Mouse (Mus musculus) stomach, embryonic 14.5 days (tissue): ENCODE results near the gene Tmod4. TPM values are rescaled to one million over a fixed set of nuclear protein-coding genes. Genes with fewer than 3 reads are reported as not detected.
A peak's percentile ranks its signal among the peaks of the same experiment; 100 is the strongest.
"Not testable (repeated sequence)": the region's sequence is repeated elsewhere in the genome, so short reads cannot be mapped to it uniquely, and the experiment has no call there.

ENCODE experiments used
- ATAC-seq: fragments of 200-750 bp; cut with Nextera tagmentation; 2 replicates; pipeline ENCODE4 v1.8.0; 2017; ENCODE audit warnings: low read depth, moderate TSS enrichment; ENCODE audit not compliant: insufficient number of reproducible peaks, insufficient read depth, low FRiP score
- H3K27ac ChIP-seq: fragments of 300-500 bp; sonication (generic); 2 replicates; pipeline ENCODE4 v1.5.1; 2014; ENCODE audit warnings: mild to moderate bottlenecking, low read length, moderate library complexity, mixed read lengths
- H3K27me3 ChIP-seq: fragments of 300-500 bp; sonication (generic); 2 replicates; pipeline ENCODE4 v1.6.1; 2014; ENCODE audit warnings: low read length, control low read depth, mixed read lengths; ENCODE audit not compliant: control insufficient read depth, insufficient read depth
- H3K36me3 ChIP-seq: fragments of 300-500 bp; sonication (generic); 2 replicates; pipeline ENCODE4 v1.6.1; 2014; ENCODE audit warnings: mild to moderate bottlenecking, control low read depth, low read length, moderate library complexity, mixed read lengths; ENCODE audit not compliant: control insufficient read depth, insufficient read depth
- H3K4me1 ChIP-seq: fragments of 300-500 bp; sonication (generic); 2 replicates; pipeline ENCODE4 v1.6.1; 2014; ENCODE audit warnings: low read length, control low read depth, mixed read lengths; ENCODE audit not compliant: control insufficient read depth, insufficient read depth
- H3K4me2 ChIP-seq: fragments of 300-500 bp; sonication (generic); replicated peaks from 2 replicates; pipeline ENCODE4 v1.6.1; 2014; ENCODE audit warnings: low read depth, low read length, control low read depth
- H3K4me3 ChIP-seq: fragments of 300-500 bp; sonication (generic); 2 replicates; pipeline ENCODE4 v1.5.1; 2014; ENCODE audit warnings: low read depth, low read length, control low read depth
- H3K9ac ChIP-seq: fragments of 300-500 bp; sonication (generic); replicated peaks from 2 replicates; pipeline ENCODE4 v1.6.1; 2014; ENCODE audit warnings: low read depth, mild to moderate bottlenecking, control low read depth, low read length, moderate library complexity, mixed read lengths
- H3K9me3 ChIP-seq: fragments of 300-500 bp; sonication (generic); 2 replicates; pipeline ENCODE4 v1.6.1; 2016; ENCODE audit warnings: low read depth, low read length, control low read depth; ENCODE audit not compliant: control insufficient read depth
- WGBS: fragments of 180-500 bp; shearing (Covaris S2); extraction: QIAGEN DNeasy Blood & Tissue Kit; methylation state at CpG from one replicate; pipeline ENCODE4 v1.1.7; 2014; 5-methylcytosine and 5-hydroxymethylcytosine counted together
- polyA plus RNA-seq: library from polyadenylated mRNA; unstranded; fragments of >200 nt; fragmentation: Nextera tagmentation; extraction: Ambion mirVana; gene quantifications from 2 replicates; pipeline ENCODE4 v1.2.1, GENCODE M21; 2014

Gene Tmod4
- polyA plus RNA-seq, 1 experiment from 2014 or later = 1.8 TPM

- peak overlapping the region; percentile 53 for H3K4me2 ChIP-seq
- H3K9ac ChIP-seq = peak overlapping the region; percentile 45; the same call in 1 of the 2 replicates
- no peaks in the 10 kb centered on the region for H3K27me3 ChIP-seq
- H3K9me3 ChIP-seq = no peaks in the 10 kb centered on the region
- no peak overlapping the region for H3K27ac ChIP-seq
- H3K4me3 ChIP-seq = peak overlapping the region; percentile 44
- 51% methylated on average over 11 of the region's 11 CpGs for WGBS
- 0 out of 2 replicates have a peak, but pooled peaks cover 11% of the 10 kb centered on the region for H3K4me1 ChIP-seq
- no peak for ATAC-seq
- peaks cover 3% of the 10 kb centered on the region; the same call in 1 of the 2 replicates for H3K36me3 ChIP-seq
Observed at GRCm38 (mm10) chr3:95133176-95133575, 8.9 kb downstream of the Tmod4 start.

- under 1% methylated on average over 20 of the region's 20 CpGs for WGBS
- H3K9ac ChIP-seq = peak within 1 kb of the TSS; percentile 45
- H3K27ac ChIP-seq = peak within 1 kb of the TSS; percentile 6; the same call in 1 of the 2 replicates
- H3K27me3 ChIP-seq = no peaks in the 10 kb centered on the region
- peak; percentile 92 for ATAC-seq
- peak within 1 kb of the TSS; percentile 44 for H3K4me3 ChIP-seq
- 0 out of 2 replicates have a peak, but pooled peaks cover 11% of the 10 kb centered on the region for H3K4me1 ChIP-seq
- H3K4me2 ChIP-seq = peak within 1 kb of the TSS; percentile 53
- H3K9me3 ChIP-seq = no peaks in the 10 kb centered on the region
- H3K36me3 ChIP-seq = peaks cover 3% of the 10 kb centered on the region; the same call in 1 of the 2 replicates
Observed at GRCm38 (mm10) chr3:95133680-95134101, 9.4 kb downstream of the Tmod4 start, which contains the start of the genes Scnm1 and Lysmd1. Gene Scnm1 (minus strand): TSS chr3:95134011. Gene Lysmd1 (plus strand): TSS chr3:95134088.

GRCm38 (mm10) chr3:95134133-95134532 is 9.9 kb downstream of the Tmod4 start:
- not testable (repeated sequence) for H3K27me3 ChIP-seq, H3K9me3 ChIP-seq, H3K4me2 ChIP-seq, H3K27ac ChIP-seq, H3K9ac ChIP-seq, H3K36me3 ChIP-seq
- peak overlapping the region; percentile 44 for H3K4me3 ChIP-seq
- H3K4me1 ChIP-seq = 0 out of 2 replicates have a peak, but pooled peaks cover 11% of the 10 kb centered on the region
- no CpG with 5 or more reads among the region's 12 CpGs for WGBS
- ATAC-seq = peak; percentile 51; the same call in 1 of the 2 replicates

GRCm38 (mm10) chr3:95135023-95135422 is 10.7 kb downstream of the Tmod4 start:
- Histone ChIP-seq H3K9ac (0 out of 2 replicates have a peak overlapping the region, but pooled peaks have one; percentile 21), H3K4me3 (peak overlapping the region; percentile 32), H3K4me2 (peak overlapping the region; percentile 53), H3K27me3 (no peaks in the 10 kb centered on the region), H3K36me3 (peaks cover 9% of the 10 kb centered on the region; the same call in 1 of the 2 replicates), H3K27ac (no peak overlapping the region), H3K4me1 (0 out of 2 replicates have a peak, but pooled peaks cover 11% of the 10 kb centered on the region), H3K9me3 (no peaks in the 10 kb centered on the region)
- peak; percentile 44 for ATAC-seq
- 14% methylated on average over 6 of the region's 6 CpGs for WGBS

- Histone ChIP-seq H3K27ac (no peak overlapping the region), H3K36me3 (peaks cover 9% of the 10 kb centered on the region; the same call in 1 of the 2 replicates), H3K9ac (no peak overlapping the region), H3K4me3 (no peak overlapping the region), H3K4me1 (0 out of 2 replicates have a peak, but pooled peaks cover 11% of the 10 kb centered on the region), H3K4me2 (peak overlapping the region; percentile 53), H3K9me3 (no peaks in the 10 kb centered on the region), H3K27me3 (no peaks in the 10 kb centered on the region)
- no peak for ATAC-seq
- 79% methylated on average over 7 of the region's 7 CpGs for WGBS
Observed at GRCm38 (mm10) chr3:95135433-95136052, 11.3 kb downstream of the Tmod4 start.

GRCm38 (mm10) chr3:95136336-95136735 is 12.1 kb downstream of the Tmod4 start:
- H3K4me2 ChIP-seq = no peak overlapping the region
- no peak for ATAC-seq
- H3K4me3 ChIP-seq = no peak overlapping the region
- peaks cover 9% of the 10 kb centered on the region; the same call in 1 of the 2 replicates for H3K36me3 ChIP-seq
- 91% methylated on average over 3 of the region's 3 CpGs for WGBS
- H3K9me3 ChIP-seq = no peaks in the 10 kb centered on the region
- no peak overlapping the region for H3K9ac ChIP-seq
- 0 out of 2 replicates have a peak, but pooled peaks cover 11% of the 10 kb centered on the region for H3K4me1 ChIP-seq
- no peaks in the 10 kb centered on the region for H3K27me3 ChIP-seq
- no peak overlapping the region for H3K27ac ChIP-seq

GRCm38 (mm10) chr3:95139586-95140288 is 15.5 kb downstream of the Tmod4 start:
- no peak overlapping the region for H3K4me2 ChIP-seq
- H3K9ac ChIP-seq = no peak overlapping the region
- peaks cover 5% of the 10 kb centered on the region; the same call in 1 of the 2 replicates for H3K36me3 ChIP-seq
- ATAC-seq = no peak
- H3K4me1 ChIP-seq = 0 out of 2 replicates have a peak, but pooled peaks cover 8% of the 10 kb centered on the region
- H3K27me3 ChIP-seq = no peaks in the 10 kb centered on the region
- H3K4me3 ChIP-seq = no peak overlapping the region
- H3K27ac ChIP-seq = no peak overlapping the region
- no peaks in the 10 kb centered on the region for H3K9me3 ChIP-seq
- WGBS = 70% methylated on average over 25 of the region's 25 CpGs

- Histone ChIP-seq H3K4me2 (no peak overlapping the region), H3K4me1 (0 out of 2 replicates have a peak, but pooled peaks cover 3% of the 10 kb centered on the region), H3K27me3 (no peaks in the 10 kb centered on the region), H3K9me3 (no peaks in the 10 kb centered on the region), H3K36me3 (peaks cover 5% of the 10 kb centered on the region; the same call in 1 of the 2 replicates), H3K27ac (no peak overlapping the region), H3K4me3 (no peak overlapping the region), H3K9ac (no peak overlapping the region)
- WGBS = 68% methylated on average over 18 of the region's 18 CpGs
- no peak for ATAC-seq
Observed at GRCm38 (mm10) chr3:95140289-95140595, 16.0 kb downstream of the Tmod4 start.
